8 mouse cellular contexts compared by ENCODE assay signal in the genomic region with DNA sequence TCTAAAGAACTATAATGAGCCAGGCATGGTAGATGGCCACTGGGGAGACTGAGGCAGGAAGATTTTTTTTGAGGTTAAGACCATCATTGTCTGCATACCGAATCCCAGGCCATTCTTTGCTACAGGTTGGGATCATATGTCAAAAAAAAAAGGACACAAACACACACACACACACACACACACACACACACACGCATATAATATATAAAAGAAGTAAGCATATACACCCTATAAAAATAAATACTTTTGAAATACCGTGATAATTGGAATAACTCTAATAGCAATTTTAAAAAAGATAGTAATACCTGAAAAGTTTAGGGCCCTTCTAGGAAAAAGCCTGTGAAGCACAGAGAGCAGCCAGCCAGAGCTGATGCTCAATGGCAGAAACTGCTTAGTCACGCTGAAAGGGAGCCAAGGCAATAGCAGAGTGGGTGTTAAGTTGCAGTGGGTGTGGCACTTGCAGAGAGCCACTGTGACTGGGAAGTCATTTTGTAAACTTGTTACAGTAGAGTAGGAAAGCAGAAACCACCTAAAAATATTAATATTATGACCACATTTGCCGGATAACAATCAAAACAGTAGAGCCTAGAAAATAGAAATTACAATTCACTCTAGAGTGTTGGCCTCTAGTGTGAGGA.
DNase-seq lines count a peak whose midpoint lies in the region; ATAC-seq lines count a peak whose summit lies in the region.
"Had no signal": no experiment of that assay in that cellular context is flagged by ENCODE, and none has a peak within 500 bp of the region (broad histone marks: within the 10 kb centered on the region; RNA-seq: fewer than 3 reads in every experiment).

No protein-coding gene starts in this region.

- peak; percentile 96 for ATAC-seq in megakaryocyte-erythroid progenitor cell, adult 5-6 weeks (replicated peaks; ENCODE audit: low FRiP score, low TSS enrichment, poor library complexity, severe bottlenecking)
- ATAC-seq in forebrain, embryonic 12.5 days (ENCODE audit: low FRiP score): no peak

- H3K27ac ChIP-seq in forebrain, embryonic 12.5 days: no peak overlapping the region
- H3K27ac ChIP-seq: heart, embryonic 15.5 days had no signal

- peak; percentile 55 for DNase-seq in thymus, postnatal 0 days (ENCODE audit: low spot score)
- DNase-seq in thymus, postnatal 4 days: no peak
- DNase-seq in brain, adult 2 months (ENCODE audit: low read depth, low spot score): peak; percentile 85
- peak; percentile 77 for DNase-seq in heart, adult 8-10 months (ENCODE audit: low spot score)
- peak; percentile 35 for DNase-seq in layer of hippocampus, adult 9-11 months

- no peak overlapping the region for H3K4me2 ChIP-seq in forebrain, embryonic 12.5 days
- H3K4me2 ChIP-seq: heart, embryonic 15.5 days had no signal

- no peak overlapping the region for H3K4me3 ChIP-seq in forebrain, embryonic 12.5 days (replicated peaks)
- H3K4me3 ChIP-seq: heart, embryonic 15.5 days had no signal

- no peaks in the 10 kb centered on the region for H3K9me3 ChIP-seq in forebrain, embryonic 12.5 days
- H3K9me3 ChIP-seq: heart, embryonic 15.5 days had no signal

- 78% methylated on average over 5 of the region's 5 CpGs for WGBS in forebrain, embryonic 12.5 days

- no peak overlapping the region for H3K9ac ChIP-seq in forebrain, embryonic 12.5 days
- H3K9ac ChIP-seq: heart, embryonic 15.5 days had no signal

- H3K27me3 ChIP-seq in forebrain, embryonic 12.5 days: no peaks in the 10 kb centered on the region
- H3K27me3 ChIP-seq: heart, embryonic 15.5 days had no signal

- no peaks in the 10 kb centered on the region for H3K36me3 ChIP-seq in forebrain, embryonic 12.5 days (replicated peaks)
- H3K36me3 ChIP-seq: heart, embryonic 15.5 days had no signal

- no peaks in the 10 kb centered on the region for H3K4me1 ChIP-seq in forebrain, embryonic 12.5 days
- H3K4me1 ChIP-seq: heart, embryonic 15.5 days had no signal
